Mouse (Mus musculus): ENCODE measurements around the gene Wfs1. TPM values are rescaled to one million over a fixed set of nuclear protein-coding genes. Genes with fewer than 3 reads are reported as not detected.

Wfs1 gene
- polyA plus RNA-seq, 1 experiment, result 8.5 TPM

DNA sequence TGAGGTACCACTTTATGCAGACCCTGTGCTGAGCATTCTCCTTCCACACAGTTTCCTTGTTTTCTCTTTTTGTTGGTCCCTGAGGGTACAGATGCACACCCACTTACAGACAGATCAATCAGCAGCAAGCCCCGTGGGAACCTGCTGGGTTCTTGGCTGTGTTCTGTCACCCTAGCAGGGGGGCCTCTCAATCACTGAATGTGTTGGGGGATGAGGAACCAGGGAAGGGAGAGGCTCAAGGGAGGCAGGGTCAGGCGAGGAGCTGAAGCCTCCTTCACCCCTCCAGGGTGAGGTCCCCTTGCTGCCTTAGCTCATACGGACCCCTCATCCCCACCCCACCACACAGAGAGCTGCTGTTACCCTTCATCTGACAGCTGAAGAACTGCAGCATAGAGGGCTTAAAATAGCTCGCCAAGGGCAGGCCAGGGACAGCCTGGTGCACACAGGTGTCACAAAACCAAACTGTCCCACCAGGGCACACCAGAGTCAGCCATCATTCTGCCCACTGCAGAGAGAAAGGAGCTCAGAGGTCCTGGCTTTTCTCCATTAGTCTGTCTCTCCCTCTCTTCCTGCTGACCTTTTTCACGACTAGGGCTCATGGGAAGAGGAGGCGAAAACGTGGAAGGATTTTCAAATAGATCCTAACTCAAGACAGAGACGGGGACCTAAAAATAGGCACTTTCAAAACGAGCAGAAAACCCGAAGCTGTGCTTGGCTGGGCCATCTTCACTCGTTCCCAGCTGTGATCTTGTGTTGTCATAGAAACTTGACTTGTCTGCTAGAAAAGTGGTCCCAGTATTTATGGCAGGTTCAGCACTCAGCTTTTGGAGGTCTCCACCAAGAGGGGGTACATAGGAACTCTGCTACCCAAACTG, 64.9 kb downstream of the Wfs1 start:
- no peak for DNase-seq
- Histone ChIP-seq H3K27ac (ENCODE audit: control insufficient read depth, insufficient read depth, low read length) (no peak overlapping the region), H3K4me3 (ENCODE audit: control insufficient read depth, insufficient read depth, low read length) (no peak overlapping the region), H3K27me3 (ENCODE audit: control insufficient read depth, insufficient read depth, low read length) (no peaks in the 10 kb centered on the region), H3K36me3 (ENCODE audit: control insufficient read depth, insufficient read depth, low read length) (no peaks in the 10 kb centered on the region), H3K4me1 (replicated peaks; ENCODE audit: control insufficient read depth, insufficient read depth, low read length) (no peaks in the 10 kb centered on the region)
- WGBS, result 48% methylated on average over 11 of the region's 11 CpGs
- TF ChIP-seq POLR2A (IDR thresholded peaks at IDR 0.05; ENCODE audit: control insufficient read depth, extremely low read depth, insufficient read depth, low read length, poor library complexity) (no peak), CTCF (IDR thresholded peaks at IDR 0.05; ENCODE audit: borderline replicate concordance, control insufficient read depth, extremely low read depth, insufficient read depth, low read length, poor library complexity) (no peak)

DNA sequence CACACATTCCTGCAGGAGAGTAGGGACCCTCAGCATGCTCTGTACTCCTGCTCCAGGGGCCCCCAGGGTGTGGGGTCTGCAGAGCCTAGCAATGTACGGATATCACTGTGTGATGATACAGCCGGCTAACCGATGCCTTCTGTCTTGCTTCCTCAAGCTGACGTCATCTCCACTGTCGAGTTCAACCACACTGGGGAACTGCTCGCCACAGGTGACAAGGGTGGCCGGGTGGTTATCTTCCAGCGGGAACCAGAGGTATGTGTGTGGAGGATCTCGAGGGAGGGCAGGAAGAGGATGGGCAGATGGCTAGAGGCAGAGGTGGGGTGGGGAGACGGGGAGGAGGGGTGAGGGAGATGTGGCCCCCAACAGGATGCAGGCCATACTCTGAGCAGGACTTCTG, 66.2 kb downstream of the Wfs1 start:
- no peak for TF ChIP-seq POLR2A (IDR thresholded peaks at IDR 0.05; ENCODE audit: control insufficient read depth, extremely low read depth, insufficient read depth, low read length, poor library complexity)
- TF ChIP-seq CTCF (IDR thresholded peaks at IDR 0.05; ENCODE audit: borderline replicate concordance, control insufficient read depth, extremely low read depth, insufficient read depth, low read length, poor library complexity), result no peak
- H3K27ac ChIP-seq (ENCODE audit: control insufficient read depth, insufficient read depth, low read length), result no peak overlapping the region
- H3K4me1 ChIP-seq (replicated peaks; ENCODE audit: control insufficient read depth, insufficient read depth, low read length), result no peaks in the 10 kb centered on the region
- 17% methylated on average over 10 of the region's 10 CpGs for WGBS
- H3K36me3 ChIP-seq (ENCODE audit: control insufficient read depth, insufficient read depth, low read length), result no peaks in the 10 kb centered on the region
- H3K27me3 ChIP-seq (ENCODE audit: control insufficient read depth, insufficient read depth, low read length), result no peaks in the 10 kb centered on the region
- DNase-seq, result no peak
- H3K4me3 ChIP-seq (ENCODE audit: control insufficient read depth, insufficient read depth, low read length), result no peak overlapping the region

GRCm38 (mm10) chr5:36921871-36922270, 67.1 kb downstream of the Wfs1 start:
- WGBS, result 100% methylated on average over 1 of the region's 1 CpGs
- DNase-seq, result no peak
- Histone ChIP-seq H3K4me3 (ENCODE audit: control insufficient read depth, insufficient read depth, low read length) (no peak overlapping the region), H3K27me3 (ENCODE audit: control insufficient read depth, insufficient read depth, low read length) (no peaks in the 10 kb centered on the region), H3K27ac (ENCODE audit: control insufficient read depth, insufficient read depth, low read length) (no peak overlapping the region), H3K36me3 (ENCODE audit: control insufficient read depth, insufficient read depth, low read length) (no peaks in the 10 kb centered on the region), H3K4me1 (replicated peaks; ENCODE audit: control insufficient read depth, insufficient read depth, low read length) (no peaks in the 10 kb centered on the region)
- TF ChIP-seq POLR2A (IDR thresholded peaks at IDR 0.05; ENCODE audit: control insufficient read depth, extremely low read depth, insufficient read depth, low read length, poor library complexity) (no peak), CTCF (IDR thresholded peaks at IDR 0.05; ENCODE audit: borderline replicate concordance, control insufficient read depth, extremely low read depth, insufficient read depth, low read length, poor library complexity) (no peak)

GRCm38 (mm10) chr5:36920072-36920471, 68.9 kb downstream of the Wfs1 start:
- no peaks in the 10 kb centered on the region for H3K36me3 ChIP-seq (ENCODE audit: control insufficient read depth, insufficient read depth, low read length)
- TF ChIP-seq CTCF (IDR thresholded peaks at IDR 0.05; ENCODE audit: borderline replicate concordance, control insufficient read depth, extremely low read depth, insufficient read depth, low read length, poor library complexity) (no peak), POLR2A (IDR thresholded peaks at IDR 0.05; ENCODE audit: control insufficient read depth, extremely low read depth, insufficient read depth, low read length, poor library complexity) (no peak)
- 84% methylated on average over 1 of the region's 1 CpGs for WGBS
- H3K27me3 ChIP-seq (ENCODE audit: control insufficient read depth, insufficient read depth, low read length), result no peaks in the 10 kb centered on the region
- no peak overlapping the region for H3K4me3 ChIP-seq (ENCODE audit: control insufficient read depth, insufficient read depth, low read length)
- DNase-seq, result no peak
- H3K4me1 ChIP-seq (replicated peaks; ENCODE audit: control insufficient read depth, insufficient read depth, low read length), result no peaks in the 10 kb centered on the region
- no peak overlapping the region for H3K27ac ChIP-seq (ENCODE audit: control insufficient read depth, insufficient read depth, low read length)

DNA sequence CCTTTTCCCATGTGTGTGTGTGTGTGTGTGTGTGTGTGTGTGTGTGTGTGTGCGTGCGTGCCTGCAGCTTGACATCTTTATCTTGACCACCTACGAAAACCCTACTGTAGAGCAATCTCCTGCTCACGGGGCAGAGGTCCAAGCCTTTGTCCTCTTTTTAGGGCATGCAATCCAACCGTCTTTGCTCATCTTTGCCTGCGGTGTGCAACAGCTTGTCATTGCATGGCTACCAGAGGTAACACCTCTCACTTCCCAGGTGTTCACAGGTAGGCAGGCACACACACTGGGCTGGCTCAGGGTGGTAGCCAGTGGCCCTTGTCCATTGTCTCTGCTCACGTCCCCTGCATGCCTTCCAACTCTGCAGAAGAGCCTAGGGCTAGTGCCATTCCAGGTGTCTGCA, 71.0 kb downstream of the Wfs1 start:
- Histone ChIP-seq H3K27ac (ENCODE audit: control insufficient read depth, insufficient read depth, low read length) (no peak overlapping the region), H3K27me3 (ENCODE audit: control insufficient read depth, insufficient read depth, low read length) (no peaks in the 10 kb centered on the region), H3K4me1 (replicated peaks; ENCODE audit: control insufficient read depth, insufficient read depth, low read length) (no peaks in the 10 kb centered on the region), H3K4me3 (ENCODE audit: control insufficient read depth, insufficient read depth, low read length) (no peak overlapping the region), H3K36me3 (ENCODE audit: control insufficient read depth, insufficient read depth, low read length) (no peaks in the 10 kb centered on the region)
- no peak for TF ChIP-seq POLR2A (IDR thresholded peaks at IDR 0.05; ENCODE audit: control insufficient read depth, extremely low read depth, insufficient read depth, low read length, poor library complexity)
- no peak for TF ChIP-seq CTCF (IDR thresholded peaks at IDR 0.05; ENCODE audit: borderline replicate concordance, control insufficient read depth, extremely low read depth, insufficient read depth, low read length, poor library complexity)
- no peak for DNase-seq
- 88% methylated on average over 7 of the region's 7 CpGs for WGBS

DNA sequence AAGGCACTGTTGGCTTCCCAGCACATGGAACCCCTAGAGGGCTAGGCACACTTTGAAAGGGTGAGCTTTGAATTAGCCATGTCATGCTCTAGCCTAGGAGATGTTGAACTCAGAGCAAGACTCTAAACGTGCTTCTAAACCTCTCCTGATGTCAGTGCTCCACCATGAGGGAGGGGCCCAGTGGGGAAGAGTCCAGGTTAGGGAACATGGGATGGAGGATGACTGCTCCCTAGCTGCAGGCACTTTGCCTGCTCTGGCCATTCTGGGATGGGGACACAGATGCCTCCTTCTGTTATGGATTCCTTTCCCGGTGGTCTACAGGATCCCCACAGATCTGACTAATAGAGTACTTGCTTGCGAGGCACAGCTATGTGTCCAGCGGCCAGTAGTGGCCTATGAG, 71.8 kb downstream of the Wfs1 start:
- H3K27ac ChIP-seq (ENCODE audit: control insufficient read depth, insufficient read depth, low read length), result no peak overlapping the region
- 77% methylated on average over 4 of the region's 4 CpGs for WGBS
- no peaks in the 10 kb centered on the region for H3K27me3 ChIP-seq (ENCODE audit: control insufficient read depth, insufficient read depth, low read length)
- H3K4me3 ChIP-seq (ENCODE audit: control insufficient read depth, insufficient read depth, low read length), result no peak overlapping the region
- no peaks in the 10 kb centered on the region for H3K36me3 ChIP-seq (ENCODE audit: control insufficient read depth, insufficient read depth, low read length)
- no peak for DNase-seq
- no peaks in the 10 kb centered on the region for H3K4me1 ChIP-seq (replicated peaks; ENCODE audit: control insufficient read depth, insufficient read depth, low read length)
- TF ChIP-seq POLR2A (IDR thresholded peaks at IDR 0.05; ENCODE audit: control insufficient read depth, extremely low read depth, insufficient read depth, low read length, poor library complexity) (no peak), CTCF (IDR thresholded peaks at IDR 0.05; ENCODE audit: borderline replicate concordance, control insufficient read depth, extremely low read depth, insufficient read depth, low read length, poor library complexity) (no peak)
